Mouse (Mus musculus) adrenal gland, postnatal 36 days (tissue): ENCODE data around the gene Fcho2. TPM values are rescaled to one million over a fixed set of nuclear protein-coding genes. Genes with fewer than 3 reads are reported as not detected.

Experiments
- DNase-seq, 2 experiments: peaks; one replicate each; pipeline ENCODE4 v3.0.0; 2021; ENCODE audit warnings: mixed read lengths in 1 of 2
- total RNA-seq, 2 experiments: library from RNA; stranded (reverse); gene quantifications; 2 replicates each; pipeline ENCODE4 v1.2.3; 2021

The Fcho2 gene
- total RNA-seq, 2 experiments from 2014 or later = 47.1 to 51.0 TPM

GRCm38 (mm10) chr13:98710655-98711054 is 104.6 kb downstream of the Fcho2 start:
- DNase-seq = no peak

GRCm38 (mm10) chr13:98710236-98710635 is 105.0 kb downstream of the Fcho2 start:
- DNase-seq = no peak

- DNase-seq = no peak
Observed at GRCm38 (mm10) chr13:98705501-98705900, 109.7 kb downstream of the Fcho2 start.

GRCm38 (mm10) chr13:98703786-98704185 is 111.5 kb downstream of the Fcho2 start:
- no peak for DNase-seq

- DNase-seq = no peak
Observed at GRCm38 (mm10) chr13:98702361-98702760, 112.9 kb downstream of the Fcho2 start.

GRCm38 (mm10) chr13:98701309-98701675 is 114.0 kb downstream of the Fcho2 start:
- no peak for DNase-seq

- no peak for DNase-seq
Observed at GRCm38 (mm10) chr13:98700661-98701308, 114.5 kb downstream of the Fcho2 start.

GRCm38 (mm10) chr13:98699982-98700540 is 115.2 kb downstream of the Fcho2 start:
- DNase-seq = no peak

- DNase-seq = no peak
Observed at GRCm38 (mm10) chr13:98699051-98699744, 116.1 kb downstream of the Fcho2 start.

GRCm38 (mm10) chr13:98696716-98697115 is 118.5 kb downstream of the Fcho2 start:
- no peak for DNase-seq

GRCm38 (mm10) chr13:98695546-98695945 is 119.7 kb downstream of the Fcho2 start:
- DNase-seq = peak in 1 of 2 experiments; percentile 19

- DNase-seq = peak; percentile 30 to 32
Observed at GRCm38 (mm10) chr13:98694773-98695314, 120.4 kb downstream of the Fcho2 start, which contains the start of gene Tmem171. Gene Tmem171, minus strand, starts transcription at chr13:98694834.

GRCm38 (mm10) chr13:98693316-98693715 is 121.9 kb downstream of the Fcho2 start:
- DNase-seq = no peak

GRCm38 (mm10) chr13:98691956-98692515 is 123.2 kb downstream of the Fcho2 start:
- no peak for DNase-seq

- no peak for DNase-seq
Observed at GRCm38 (mm10) chr13:98690886-98691285, 124.4 kb downstream of the Fcho2 start.

- peak in 1 of 2 experiments; percentile 15 for DNase-seq
Observed at GRCm38 (mm10) chr13:98689605-98690290, 125.5 kb downstream of the Fcho2 start.

- no peak for DNase-seq
Observed at GRCm38 (mm10) chr13:98687931-98688330, 127.3 kb downstream of the Fcho2 start.

- DNase-seq = no peak
Observed at GRCm38 (mm10) chr13:98684144-98684900, 130.9 kb downstream of the Fcho2 start.

- no peak for DNase-seq
Observed at GRCm38 (mm10) chr13:98683412-98683811, 131.8 kb downstream of the Fcho2 start.

GRCm38 (mm10) chr13:98680470-98681060 is 134.7 kb downstream of the Fcho2 start:
- DNase-seq = no peak

GRCm38 (mm10) chr13:98679631-98680041 is 135.6 kb downstream of the Fcho2 start:
- DNase-seq = no peak
